Mouse (Mus musculus): ENCODE results near the gene Defa20.
"Not testable (repeated sequence)": the region's sequence is repeated elsewhere in the genome, so short reads cannot be mapped to it uniquely, and the experiment has no call there.

Defa20 gene

GRCm38 (mm10) chr8:21508958-21509357, at the start of gene Defa20:
TSS of gene Defa20 (plus strand) at chr8:21509258.
- H3K27me3 ChIP-seq (ENCODE audit: control insufficient read depth, insufficient read depth, low read length, poor library complexity, severe bottlenecking); DNase-seq (ENCODE audit: low read depth, low spot score); H3K36me3 ChIP-seq (ENCODE audit: control insufficient read depth, insufficient read depth, low read length, poor library complexity, severe bottlenecking): not testable (repeated sequence)

DNA sequence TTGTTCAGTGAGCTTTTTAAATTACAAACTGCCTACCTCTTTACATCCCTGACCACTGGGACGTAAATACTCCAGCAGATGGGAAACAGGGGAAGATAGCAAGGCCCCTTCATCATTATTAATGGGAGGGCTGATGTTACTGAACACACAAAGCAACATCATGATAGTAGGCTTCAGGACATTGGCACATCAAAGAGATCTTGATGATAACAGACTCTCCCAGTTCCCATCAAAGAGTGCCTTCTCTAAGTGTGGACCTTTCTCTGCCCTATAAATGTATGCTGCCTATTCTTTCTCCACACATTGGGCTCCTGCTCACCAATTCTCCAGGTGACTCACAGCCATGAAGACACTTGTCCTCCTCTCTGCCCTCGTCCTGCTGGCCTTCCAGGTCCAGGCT, 19.7 kb downstream of the Defa20 start, which contains the start of gene Defa32:
Gene Defa32, plus strand, starts transcription at position 301 of the 400 bp plus-strand sequence.
- not testable (repeated sequence) for DNase-seq (ENCODE audit: low read depth, low spot score); H3K36me3 ChIP-seq (ENCODE audit: control insufficient read depth, insufficient read depth, low read length, poor library complexity, severe bottlenecking); H3K27me3 ChIP-seq (ENCODE audit: control insufficient read depth, insufficient read depth, low read length, poor library complexity, severe bottlenecking)

All from splenic B cell, adult 2 months (primary cell).